Mouse (Mus musculus) erythroblast, adult 5-6 weeks (primary cell): ENCODE data around the gene Trpm2. TPM values are rescaled to one million over a fixed set of nuclear protein-coding genes. Genes with fewer than 3 reads are reported as not detected.
"Not testable (repeated sequence)": the region's sequence is repeated elsewhere in the genome, so short reads cannot be mapped to it uniquely, and the experiment has no call there.

Experiments
- ATAC-seq: replicated peaks from 2 replicates; pipeline ENCODE4 v1.8.0; 2016; ENCODE audit warnings: moderate number of reproducible peaks, mild to moderate bottlenecking, moderate TSS enrichment, inconsistent platforms; ENCODE audit not compliant: poor library complexity, low FRiP score, severe bottlenecking
- total RNA-seq, 2 experiments: library from RNA; stranded (forward) in 1 of 2; stranded (reverse) in 1 of 2; fragments of 150-400 nt in 1 of 2; fragments of 200-764, 138-1000 nt in 1 of 2; gene quantifications; 2 replicates each; pipeline versions ENCODE4 v1.2.3 to v1.2.4; 2015 to 2017; ENCODE audit warnings: low replicate concordance in 2 of 2

Trpm2 gene
- total RNA-seq (2015; ENCODE audit: low replicate concordance) (3.1 and 5.4 TPM in 2 replicates), total RNA-seq (2017; ENCODE audit: low replicate concordance) (3.4 and 9.8 TPM in 2 replicates)

DNA sequence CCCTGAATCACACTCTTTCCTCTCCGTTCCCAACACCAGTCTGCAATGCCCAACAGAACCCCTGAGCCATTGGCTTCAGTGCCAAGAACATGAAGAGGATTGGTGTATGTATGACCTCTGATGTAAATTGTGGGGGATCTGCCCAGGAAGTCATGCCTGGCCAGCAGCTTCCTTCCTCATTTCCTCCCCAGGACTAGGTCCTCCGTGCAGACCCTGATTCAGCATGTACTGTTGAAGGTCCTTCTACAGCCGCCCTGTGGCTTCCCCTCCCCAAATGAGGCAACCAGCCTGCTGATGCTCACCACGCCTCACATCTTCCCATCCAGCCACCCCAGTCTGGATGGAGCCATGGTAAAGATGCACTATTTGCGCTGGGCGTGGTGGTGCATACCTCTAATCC, at the start of gene Trpm2:
TSS of gene Trpm2 (minus strand) at position 83 of the 400 bp plus-strand sequence.
- no peak for ATAC-seq

DNA sequence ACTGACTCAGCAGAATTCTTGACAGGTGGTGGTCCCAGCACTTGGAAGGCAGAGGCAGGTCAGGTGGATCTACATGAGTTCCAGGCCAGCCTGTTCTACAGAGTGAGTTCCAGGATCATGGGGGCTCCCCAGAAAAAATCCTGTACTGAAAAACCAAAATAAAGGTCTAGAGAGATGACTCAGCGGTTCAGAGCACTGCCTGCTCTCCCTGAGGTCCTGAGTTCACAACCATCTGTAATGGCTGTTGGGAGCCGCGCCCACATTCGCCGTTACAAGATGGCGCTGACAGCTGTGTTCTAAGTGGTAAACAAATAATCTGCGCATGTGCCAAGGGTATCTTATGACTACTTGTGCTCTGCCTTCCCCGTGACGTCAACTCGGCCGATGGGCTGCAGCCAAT, 49.6 kb upstream of the Trpm2 start:
- not testable (repeated sequence) for ATAC-seq

DNA sequence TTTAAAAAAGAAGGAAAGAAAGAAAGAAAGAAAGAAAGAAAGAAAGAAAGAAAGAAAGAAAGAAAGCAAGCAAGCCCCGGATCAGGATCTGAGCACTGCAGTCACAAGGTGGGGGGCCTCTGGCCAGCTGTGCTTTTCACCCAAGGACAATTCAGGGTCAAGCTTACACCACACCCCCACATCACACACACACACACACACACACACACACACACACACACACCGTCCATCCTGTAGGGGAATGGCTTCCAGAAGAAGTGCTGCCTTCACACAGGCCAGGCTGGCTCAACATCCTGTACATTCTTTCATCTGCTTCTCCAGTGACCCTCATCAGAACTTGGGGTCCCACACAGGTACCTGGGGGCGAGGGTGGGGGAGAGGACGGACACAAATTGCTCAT, 48.9 kb upstream of the Trpm2 start:
- ATAC-seq: no peak

DNA sequence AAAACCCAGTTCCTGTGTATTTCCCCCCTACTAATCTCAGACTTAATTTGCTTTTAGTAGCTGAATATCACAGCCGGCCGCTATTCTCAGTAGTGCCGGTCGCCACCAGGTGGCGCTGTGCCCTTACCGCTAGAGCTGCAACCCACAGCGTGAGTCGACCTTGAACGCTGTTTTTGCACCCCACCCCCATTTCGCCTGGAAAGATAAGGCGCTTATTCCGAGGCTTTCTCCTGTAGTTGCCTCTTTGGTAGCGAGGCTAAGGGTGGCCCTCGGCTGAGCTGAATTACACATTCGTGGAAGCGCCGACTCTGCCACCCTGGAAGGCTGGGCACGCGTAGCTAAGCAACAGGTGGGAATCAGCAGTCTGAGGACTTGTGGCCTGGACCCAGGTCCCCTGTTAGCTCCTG, 48.4 kb upstream of the Trpm2 start:
- ATAC-seq: peak; percentile 97

DNA sequence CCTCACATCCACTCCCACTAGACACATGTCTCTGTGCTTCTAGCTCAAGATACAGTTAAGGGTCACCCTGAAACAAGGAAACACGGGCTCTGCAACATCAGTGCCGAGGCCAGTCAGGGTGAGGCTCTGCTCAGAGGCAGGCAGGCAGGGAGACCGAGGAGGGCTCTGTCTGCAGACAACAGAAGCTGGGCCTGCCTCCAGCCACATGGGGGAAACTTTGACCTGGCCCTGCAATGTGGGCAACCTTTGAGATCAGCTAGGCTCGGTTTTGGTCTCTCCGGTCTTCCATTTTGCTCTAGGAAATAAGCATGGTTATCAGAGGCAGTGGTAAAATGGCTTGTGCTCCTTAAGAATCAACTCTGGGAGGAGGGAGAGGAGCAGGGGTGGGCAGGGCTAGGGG, 46.0 kb upstream of the Trpm2 start:
- no peak for ATAC-seq

DNA sequence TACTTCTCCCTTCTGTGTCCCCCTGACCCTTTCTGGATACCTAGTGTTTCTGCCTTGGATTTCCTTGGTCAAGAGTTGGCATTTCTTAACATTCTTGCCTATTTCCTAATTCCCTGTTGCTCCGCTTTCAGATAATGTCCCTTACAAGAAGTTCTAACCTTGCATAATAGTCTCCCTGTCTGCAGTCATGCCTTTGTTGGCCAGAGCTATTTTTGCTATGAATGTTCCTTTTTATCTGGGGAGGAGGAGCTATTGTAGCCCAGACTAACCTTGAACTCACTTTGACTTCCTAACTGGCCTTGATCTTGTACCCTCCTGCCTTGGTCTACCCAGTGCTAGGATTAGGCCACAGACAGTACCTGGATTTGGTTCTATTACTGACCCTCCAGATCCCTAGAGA, 45.1 kb upstream of the Trpm2 start:
- no peak for ATAC-seq

DNA sequence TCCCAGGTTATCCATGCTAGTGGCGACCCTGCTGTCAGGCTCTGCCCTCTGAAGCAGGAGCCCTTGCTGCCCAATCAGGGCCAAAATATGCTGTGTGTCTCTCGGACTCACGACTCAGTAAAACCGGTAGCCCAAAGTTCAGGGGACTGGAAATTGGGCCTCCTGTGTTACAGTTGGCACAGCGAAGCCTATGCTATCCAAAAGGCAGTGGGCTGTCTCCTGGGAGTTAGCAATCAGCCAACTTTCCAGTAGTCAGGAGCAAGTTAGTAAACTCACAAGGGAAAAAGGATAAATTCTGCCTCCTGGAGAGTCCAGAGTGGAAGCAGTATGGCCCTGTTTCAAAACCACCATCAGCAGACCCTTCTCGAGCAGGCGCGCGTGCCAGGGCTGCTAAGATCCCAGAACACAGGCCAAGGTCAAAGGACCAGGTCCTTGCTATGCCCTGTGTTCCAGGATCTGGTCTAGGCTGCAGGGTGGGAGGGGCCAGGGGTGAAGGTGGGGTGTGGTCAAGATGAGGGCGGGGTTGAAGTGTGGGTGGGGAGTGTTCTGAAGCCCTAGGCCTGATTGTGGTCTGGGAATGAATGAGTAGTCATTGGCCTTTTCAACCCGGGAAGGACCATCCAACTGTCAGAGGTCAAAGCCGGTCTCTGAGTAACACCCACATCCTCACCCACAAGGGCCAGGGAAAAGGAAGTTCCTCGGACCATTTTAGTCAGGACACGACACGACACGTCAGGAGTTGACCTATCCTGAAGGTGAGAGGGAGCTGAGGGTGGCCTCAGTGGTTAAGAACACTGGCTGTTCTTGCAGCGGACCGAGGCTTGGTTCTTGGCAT, 42.5 kb upstream of the Trpm2 start:
- no peak for ATAC-seq

DNA sequence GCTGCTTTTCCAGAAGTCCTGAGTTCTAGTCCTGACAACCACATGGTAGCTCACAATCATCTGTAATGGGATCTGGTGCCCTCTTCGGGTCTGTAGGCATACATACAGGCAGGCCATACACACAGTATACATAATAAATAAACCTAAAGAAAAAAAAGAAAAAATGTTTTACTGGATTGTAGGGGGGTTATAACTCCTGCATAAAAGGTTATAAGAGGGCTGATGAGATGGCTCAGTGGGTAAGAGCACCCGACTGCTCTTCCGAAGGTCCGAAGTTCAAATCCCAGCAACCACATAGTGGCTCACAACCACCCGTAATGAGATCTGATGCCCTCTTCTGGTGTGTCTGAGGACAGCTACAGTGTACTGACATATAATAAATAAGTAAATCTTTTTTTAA, 40.8 kb upstream of the Trpm2 start:
- not testable (repeated sequence) for ATAC-seq

DNA sequence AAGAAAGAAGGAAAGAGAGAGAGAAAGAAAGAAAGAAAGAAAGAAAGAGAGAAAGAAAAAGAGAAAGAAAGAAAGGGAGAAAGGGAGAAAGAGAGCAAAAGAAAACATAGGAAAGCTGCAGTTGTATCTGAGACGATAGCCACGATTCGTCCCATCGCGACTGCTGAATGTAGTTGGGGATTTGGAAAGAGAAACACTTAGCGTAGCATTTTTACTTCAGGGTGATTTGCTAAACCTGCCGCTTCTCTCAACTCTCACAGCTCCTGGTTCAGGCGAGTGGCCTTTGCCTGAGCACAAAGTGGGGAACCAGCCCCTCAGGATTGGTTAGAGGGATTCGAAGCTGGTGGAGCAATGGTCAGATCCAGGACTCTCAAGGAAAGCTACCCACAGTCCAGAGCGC, 40.0 kb upstream of the Trpm2 start:
- ATAC-seq: no peak

DNA sequence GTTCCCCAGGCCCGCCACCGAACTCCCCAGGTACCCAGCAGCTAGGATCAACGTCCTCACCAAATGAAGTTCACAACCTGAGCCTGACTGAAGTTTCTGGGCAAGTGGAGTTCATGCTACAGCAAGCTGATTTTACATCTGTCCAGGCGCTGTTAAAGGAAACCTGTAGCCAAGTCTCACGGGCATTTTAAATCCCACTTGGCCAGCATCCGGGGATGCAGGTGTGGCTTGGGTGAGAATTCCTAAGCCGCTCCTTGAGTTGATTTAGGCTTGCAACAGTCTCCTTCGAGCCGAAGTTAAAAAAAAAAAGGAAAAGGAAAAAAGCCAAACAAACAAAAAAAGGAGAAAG, 39.6 kb upstream of the Trpm2 start, which contains the start of gene Pfkl:
TSS of gene Pfkl (minus strand) at position 139 of the 349 bp plus-strand sequence.
- no peak for ATAC-seq

DNA sequence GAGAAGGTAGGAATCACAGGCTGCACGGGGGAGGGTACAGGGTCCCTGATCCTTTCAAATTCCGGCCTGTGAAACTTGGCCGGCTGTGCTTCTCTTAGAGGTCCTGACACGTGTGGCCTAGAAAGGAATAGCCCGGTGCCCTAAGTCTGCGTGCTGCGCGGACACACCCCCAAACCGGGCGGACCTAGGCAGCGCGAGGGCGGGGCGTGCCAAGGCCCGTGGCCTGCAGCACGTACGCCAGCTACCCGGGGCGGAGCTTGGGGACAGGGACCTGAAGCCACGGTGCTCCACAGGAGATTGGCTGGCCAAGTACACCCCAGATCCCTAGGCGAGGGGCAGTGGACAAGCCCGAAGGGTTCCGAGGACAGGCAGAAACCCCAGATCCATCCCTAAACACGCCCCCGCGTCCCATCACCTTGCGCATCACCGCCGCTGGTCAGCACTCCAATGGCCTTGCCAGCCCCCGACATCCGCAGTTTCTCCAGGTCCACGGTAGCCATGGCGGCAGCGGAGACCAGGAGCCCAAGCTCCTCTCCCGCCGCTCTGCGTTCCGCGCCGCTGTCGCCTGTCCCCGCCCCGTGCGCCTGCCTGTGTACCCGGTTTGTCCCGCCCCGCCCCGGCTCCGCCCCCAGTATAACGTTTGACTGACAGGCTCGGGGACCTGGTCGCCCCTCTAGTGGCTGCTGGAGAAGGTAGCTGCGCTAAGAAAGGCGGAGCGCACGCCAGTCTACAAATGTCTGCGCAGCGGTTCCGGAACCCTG, 39.0 kb upstream of the Trpm2 start:
- ATAC-seq: peak; percentile 94

DNA sequence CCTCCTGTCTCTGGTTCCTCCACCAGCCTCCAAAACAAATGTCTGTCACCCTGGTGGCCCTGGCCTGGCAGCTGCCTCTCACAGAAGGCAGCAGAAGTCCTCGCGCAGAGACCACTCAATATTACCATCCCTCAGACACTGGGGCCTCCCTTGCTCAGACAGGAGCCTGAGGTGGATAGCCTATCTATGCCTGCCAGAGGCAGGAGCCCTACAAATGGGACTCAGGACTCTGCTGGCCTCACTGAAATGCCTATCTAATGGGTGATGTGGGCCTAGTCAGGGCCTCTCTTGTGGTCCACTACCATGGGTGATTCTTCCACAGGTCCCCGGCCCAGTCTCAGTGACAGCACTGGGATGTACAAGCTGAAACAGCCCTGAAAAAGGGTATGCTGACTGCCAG, 37.8 kb upstream of the Trpm2 start:
- no peak for ATAC-seq

DNA sequence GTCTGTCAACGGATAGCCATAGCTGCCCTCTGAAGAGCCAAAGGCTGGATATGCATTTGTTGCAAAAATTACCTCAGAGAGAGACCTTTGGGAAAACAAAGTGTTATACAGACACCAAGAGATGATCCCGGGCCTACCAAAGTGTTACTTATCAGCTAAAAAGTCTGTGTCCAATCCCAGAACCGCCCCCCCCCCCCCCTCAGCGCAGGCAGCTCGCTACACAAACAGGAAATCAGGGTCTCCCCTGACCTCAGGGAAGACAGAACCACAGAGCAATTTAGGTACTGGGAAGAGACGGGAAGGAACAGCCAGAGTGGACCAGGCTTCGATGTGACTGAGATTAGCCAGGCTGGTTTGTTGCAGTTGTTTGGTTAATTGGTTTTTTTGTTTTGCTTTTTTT, 36.8 kb upstream of the Trpm2 start:
- no peak for ATAC-seq

DNA sequence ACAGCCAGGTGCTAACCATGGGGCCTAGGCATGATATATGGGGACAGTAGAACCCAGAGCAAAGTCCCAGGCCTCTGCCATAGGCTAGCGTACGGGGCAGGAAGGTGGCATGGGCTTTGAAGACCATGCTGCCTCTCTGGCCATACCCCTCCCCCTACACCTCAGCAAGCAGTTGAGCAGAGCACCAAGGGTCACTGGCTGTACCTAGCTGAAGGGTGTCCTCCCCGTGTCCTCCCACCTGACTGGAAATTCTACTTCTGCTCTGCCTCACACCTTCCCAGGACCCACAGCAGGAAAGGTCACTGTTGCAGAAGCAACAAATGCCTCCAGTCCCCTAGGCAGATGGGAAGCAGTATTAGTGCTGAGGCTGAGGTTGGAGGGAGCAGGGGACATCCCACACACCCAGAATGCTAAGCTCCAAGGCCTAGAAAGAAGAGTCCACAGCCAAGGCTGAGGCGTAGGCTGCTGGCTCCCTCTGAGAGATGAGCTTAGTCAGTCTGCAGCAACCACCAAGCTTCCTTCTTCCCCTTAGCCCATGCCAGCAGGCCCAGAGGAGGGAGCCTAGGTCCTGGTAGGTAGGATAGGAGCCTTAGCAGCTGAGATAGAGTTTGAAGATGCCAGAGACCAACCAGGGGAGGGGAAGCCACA, 35.6 kb upstream of the Trpm2 start:
- ATAC-seq: no peak

DNA sequence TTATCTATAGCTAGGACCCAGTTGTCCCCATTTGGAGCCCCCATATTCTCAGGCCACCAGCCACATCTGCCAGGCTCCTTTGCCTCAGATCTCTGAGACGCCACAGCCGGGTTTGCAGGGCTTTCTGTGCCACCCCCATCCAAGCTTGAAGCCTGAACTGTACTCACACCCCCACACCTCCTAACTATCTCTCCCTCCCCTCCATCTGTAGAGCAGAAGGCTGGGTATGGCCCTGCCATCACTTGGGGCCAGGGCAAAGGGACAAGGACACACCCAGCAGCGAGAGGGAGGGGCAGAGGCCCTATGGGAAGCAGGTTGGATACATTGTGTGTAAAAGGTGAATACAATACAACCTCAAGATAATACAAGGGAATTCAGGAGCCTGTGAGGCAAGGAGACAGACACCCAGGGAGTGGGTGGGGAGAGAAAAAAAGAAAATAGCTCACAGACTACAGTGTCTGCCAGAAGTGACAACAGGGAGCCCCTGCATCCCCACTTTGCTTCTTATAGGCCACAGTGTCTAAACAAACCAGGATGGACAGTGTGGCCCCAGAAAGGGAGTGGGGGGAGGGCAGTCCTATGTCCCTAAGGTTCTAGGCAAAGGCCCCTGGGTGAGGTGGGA, 34.2 kb upstream of the Trpm2 start:
- no peak for ATAC-seq

DNA sequence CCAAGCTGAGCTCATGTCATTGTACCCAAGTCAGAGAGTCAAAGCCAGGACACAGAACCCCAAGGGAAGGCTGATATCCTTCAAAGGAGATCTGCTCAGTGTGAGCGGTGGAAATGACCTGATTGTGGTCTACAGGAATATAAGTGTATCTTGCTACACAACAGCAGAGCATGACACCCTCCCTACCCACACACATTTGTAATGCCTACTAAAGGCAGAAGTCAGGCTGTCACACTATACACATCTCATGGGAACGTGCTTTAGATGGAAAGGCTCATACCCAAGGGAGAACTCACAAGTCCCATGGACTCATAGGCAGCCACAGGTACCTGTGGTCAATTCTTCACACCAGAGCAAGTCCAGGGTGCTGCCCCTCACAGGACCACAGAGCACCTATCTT, 32.0 kb upstream of the Trpm2 start:
- ATAC-seq: no peak

DNA sequence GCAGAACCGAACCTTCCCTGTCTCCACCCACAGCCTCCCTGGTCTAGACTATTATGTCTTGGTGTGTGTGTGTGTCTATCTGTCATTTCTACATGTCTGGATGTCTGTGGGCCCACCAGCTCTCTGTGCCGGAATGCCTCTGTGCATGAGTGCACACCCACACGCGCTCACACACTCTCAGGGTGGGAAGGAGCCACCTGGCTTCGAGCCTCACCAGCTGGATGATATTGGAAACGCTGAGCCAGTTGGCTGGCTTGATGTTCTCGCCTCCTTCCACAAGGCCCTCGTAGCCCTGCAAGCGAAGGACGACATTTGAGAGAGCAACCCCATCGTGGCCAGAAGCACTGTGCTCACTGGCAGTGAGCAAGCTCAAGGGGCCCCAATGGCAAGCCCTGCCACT, 31.4 kb upstream of the Trpm2 start:
- no peak for ATAC-seq

DNA sequence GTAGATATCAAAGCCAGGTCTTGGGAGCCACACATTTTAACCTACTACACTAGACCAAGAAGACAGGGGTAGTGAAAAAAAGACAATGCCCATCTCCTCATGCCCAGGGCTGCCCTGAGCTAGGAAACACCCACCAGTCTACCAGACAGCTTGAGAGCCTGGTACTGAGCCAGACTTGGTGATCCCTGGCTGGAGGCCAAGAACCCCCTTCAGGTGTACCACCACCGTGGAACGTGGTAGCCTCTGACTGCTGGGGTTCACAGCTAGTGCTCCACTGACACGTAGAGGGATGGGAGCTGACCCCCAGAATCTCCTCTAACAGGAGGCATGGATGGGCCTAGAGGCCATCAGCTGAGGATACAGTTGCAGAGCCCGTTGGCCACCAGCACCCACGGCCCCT, 29.8 kb upstream of the Trpm2 start:
- no peak for ATAC-seq

DNA sequence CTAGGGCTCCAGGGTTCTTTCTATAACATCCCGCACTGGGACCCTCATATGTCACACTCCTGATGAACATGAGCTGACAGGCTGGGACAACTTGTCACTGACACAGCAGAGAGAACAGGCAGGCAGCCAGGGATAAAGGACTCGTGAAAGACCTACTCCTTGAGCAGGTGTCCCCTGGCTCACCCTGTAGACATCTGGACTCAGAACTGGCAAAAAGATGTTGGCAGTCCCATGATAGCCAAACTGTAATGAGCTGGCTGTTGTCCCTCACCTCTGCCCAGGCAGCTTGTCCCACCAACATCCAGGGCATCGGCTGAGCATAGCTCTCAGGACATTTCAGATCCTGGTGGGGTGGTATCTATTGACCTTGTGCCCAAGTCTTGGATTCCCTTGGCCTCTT, 25.3 kb upstream of the Trpm2 start:
- ATAC-seq: no peak

DNA sequence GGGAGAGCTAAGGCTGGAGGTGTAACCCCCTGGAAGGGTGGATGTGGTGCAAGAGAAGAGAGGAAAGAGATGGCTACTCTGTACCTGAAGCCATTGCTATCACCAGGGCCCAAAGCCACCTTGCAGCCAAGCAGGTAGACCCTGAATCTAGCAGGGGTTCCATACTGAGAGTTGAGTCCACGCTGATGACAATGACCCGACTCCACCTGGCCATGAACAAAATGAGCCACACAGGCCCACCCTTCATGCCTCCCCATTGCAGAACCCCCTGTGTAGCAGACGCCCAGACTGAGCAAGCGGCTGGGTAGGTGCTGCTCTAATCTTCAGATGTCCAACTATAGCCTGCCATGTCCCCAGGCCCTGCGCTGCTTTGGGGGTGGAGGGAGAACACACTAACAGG, 15.4 kb upstream of the Trpm2 start:
- no peak for ATAC-seq
